Mouse (Mus musculus) mouse trophoblast stem cell (cell line): ENCODE measurements around the gene Fam219a.

Source experiments
- in situ Hi-C, 2 experiments: fragments of 300-500 bp; cut with MseI, MboI; formaldehyde crosslinking; loops; 2 replicates in 1 of 2; 3 replicates in 1 of 2; pipeline ENCODE4 v1.15.1; 2025

Fam219a gene

DNA sequence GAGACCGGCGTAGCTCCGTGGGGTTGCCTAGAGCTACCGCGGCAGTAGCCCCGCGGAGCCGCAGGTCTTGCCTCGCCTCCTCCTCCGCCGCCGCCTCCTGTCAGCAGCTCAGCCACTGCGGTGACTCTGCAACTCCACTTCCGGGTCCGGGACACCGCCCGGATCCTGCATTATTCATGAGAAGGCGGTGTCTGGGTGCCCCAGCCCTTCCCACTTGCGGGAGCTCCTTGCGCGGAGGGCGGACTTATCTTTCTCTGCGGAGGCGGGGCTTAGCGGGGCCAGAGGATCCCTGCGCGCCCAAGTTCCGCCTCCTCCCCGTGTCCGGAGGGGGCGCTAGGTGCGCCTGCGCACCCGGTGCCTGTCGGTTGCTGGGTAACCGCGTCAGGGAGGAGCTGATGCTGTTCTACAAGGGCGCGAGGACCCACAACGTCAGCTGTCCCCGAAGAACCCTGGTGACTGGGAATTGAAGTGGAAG lies at the start of gene Fam219a, which contains the start of gene Dnaic1:
Fam219a (minus strand) TSS at position 128 of the 475 bp plus-strand sequence.
Dnaic1 (plus strand) TSS at position 365 of the 475 bp plus-strand sequence.
- in situ Hi-C loops: no loop called here

DNA sequence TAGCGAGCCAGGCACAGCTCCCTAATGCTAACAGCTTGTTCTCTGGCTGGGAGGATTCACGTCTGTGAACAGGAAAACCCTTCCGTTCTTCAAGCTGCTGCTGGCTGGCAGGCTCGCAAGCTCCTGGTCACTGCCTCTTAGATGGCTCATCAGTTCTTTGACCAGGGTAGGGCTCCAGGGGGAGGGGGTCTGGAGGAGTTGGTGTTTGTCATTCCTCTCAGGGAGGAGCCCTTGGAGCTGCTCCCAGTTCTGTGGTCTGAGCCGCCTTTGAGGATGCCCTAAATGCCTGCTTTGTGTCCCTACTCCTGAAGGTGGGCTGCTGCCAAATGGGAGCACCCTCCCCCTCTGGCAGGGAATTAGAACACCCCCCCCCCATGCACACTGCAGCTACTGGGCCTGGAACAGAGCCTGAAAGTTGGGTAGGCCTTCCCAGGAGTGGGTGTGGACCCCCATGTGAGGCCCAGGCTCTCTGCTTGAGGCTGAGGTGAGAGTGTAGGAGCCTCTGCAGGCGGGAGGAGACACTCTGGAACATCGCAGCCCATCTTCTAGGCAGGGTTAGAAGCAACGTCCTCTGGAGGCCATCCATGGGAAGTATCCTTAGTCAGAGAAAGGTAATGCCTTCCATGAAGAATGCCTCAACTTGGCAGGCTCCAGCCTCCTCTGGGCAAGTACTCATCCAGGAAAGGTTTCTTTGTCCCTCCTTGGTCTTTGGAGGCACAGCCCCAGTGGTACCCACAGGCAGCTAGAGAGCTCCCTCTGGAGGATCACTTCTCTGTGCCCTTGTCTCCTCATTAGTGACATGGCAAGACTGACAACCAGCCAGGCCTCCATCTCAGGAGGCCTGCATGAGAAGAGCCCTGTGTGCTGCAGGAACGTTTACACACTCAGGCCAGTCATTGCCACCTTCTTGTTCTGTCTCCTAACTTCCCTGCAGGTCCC lies 46.6 kb upstream of the Fam219a start:
- in situ Hi-C loops: no loop called here

DNA sequence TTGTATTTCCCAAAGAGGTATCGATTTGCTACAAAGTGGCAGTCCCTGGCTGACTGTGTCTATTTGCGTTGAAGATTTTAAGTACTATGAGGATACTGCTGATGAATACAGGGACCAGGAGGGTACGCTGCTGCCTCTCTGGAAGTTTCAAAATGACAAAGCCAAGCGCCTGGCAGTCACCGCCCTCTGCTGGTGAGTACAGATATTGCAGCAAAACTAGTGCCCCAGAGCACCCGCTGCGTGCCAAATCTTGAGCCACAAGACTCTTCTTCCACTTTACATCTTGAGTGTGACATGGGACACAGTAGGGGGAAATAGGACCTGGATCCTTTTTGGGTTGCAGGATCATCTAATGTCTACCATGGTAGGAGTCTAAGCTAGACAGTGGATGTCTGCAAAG lies 44.8 kb upstream of the Fam219a start:
- in situ Hi-C loops: loop anchor here in 1 of 2 experiments (5.0 kb wide), 1 partner anchor 92 kb away; no protein-coding TSS in a partner anchor

DNA sequence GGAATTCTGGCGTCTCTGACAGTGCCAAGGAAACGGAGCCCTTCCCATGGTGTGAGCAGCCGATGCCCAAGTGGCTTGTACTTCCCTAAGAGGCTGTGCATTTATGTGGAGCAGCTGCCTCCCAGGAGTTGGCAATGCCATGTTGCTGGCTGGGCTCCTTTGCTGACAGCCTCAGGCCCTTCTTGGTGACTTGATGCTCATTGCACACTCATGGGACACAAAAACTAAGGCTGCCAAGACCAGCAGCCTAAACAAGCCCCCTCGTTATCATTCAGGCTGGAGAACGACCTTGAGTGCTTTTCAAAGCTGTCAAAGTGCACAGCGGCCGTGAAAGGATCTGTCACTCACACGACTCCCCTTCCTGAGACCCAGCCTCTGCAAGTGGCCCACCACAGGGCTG lies 42.8 kb upstream of the Fam219a start:
- in situ Hi-C loops: loop anchor here in 1 of 2 experiments (5.0 kb wide), 1 partner anchor 90 kb away; no protein-coding TSS in a partner anchor

GRCm38 (mm10) chr4:41610594-41610980 lies 41.2 kb upstream of the Fam219a start:
- in situ Hi-C loops: loop anchor here in 1 of 2 experiments (5.0 kb wide), 1 partner anchor 88 kb away; no protein-coding TSS in a partner anchor

DNA sequence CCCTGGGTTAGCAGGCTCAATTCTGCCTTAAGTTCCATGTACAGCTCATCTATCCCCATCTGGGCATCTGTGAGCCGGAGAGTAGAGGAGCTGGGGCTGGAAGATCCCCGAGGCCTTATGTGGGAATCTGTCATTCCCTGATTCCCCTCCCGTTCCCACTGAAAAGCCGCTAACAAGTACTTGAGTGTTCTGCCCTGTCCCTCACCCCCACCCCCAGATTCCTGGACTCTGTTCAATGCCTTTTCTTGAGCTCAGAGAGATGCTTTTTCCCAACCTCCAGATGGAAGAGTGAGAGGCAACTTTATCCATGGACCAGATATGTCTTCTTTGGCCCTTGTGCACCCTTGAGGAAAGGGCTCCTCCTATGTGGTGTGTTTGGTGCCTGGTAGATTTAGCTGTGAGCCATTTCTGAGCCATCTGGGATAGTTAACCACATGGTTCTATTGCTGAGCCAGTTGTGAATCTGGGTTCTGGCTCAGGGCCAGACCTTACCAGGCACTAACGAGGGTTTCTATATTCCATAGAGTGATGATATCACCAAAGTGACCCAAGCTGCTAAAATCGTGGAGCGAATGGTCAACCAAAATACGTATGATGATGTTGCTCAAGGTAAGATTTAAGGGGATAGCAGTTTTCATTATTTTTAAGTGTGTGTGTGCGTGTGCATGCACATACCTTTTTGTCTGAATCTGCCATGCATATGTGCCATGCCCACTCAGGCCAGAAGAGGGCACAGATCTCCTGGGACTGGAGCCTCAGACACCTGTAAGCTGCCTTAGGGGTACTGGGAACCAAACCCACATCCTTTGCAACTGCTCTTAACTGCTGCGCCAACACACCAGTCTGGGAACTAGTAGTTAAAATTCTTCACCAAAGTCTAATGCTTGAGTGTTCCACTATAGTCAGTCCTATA lies 40.6 kb upstream of the Fam219a start:
- in situ Hi-C loops: loop anchor here in 1 of 2 experiments (5.0 kb wide), 1 partner anchor 88 kb away; no protein-coding TSS in a partner anchor

- in situ Hi-C loops: no loop called here
Measured at GRCm38 (mm10) chr4:41606784-41607183, 37.4 kb upstream of the Fam219a start.

GRCm38 (mm10) chr4:41604476-41605396 lies 35.4 kb upstream of the Fam219a start:
- in situ Hi-C loops: no loop called here

DNA sequence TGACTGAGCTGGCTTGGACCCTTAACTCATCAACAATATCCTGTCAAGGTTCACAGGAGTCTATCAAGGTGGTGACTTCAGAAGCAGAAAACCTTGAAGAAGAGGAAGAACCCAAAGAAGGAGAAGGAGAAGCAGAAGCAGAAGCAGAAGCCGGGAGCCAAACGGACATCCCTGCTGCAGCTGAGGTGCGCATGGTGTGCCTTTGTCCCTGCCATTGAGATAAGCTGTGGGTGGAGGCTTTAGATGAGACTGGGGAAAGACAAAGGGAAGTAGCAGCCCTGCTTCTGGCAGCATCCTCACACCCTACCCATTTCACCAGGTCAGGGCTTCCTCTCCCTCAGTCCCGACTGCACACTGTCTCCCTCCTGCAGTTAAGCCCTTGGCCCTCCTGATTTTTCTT lies 33.5 kb upstream of the Fam219a start:
- in situ Hi-C loops: no loop called here

- in situ Hi-C loops: no loop called here
Measured at GRCm38 (mm10) chr4:41583353-41583752, 14.0 kb upstream of the Fam219a start.

DNA sequence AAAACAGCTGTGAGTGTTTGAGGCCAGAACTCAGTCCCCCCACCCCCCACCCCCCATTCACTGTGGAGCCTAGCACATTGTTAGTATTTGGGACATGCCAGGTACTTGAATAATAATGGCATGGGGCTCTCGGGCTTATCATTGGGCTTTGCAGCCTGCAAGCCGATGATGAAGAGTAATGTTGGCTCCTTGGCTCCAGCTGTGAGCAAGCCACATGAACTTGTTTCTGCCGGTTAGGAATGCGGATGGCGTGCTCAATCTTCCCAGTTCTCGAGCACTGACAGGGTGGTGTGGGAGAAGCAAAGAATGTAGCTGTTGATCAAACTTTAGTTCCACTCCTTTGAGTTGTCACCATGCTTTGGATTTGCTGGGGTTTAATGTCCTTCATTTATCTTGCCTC lies 6.6 kb upstream of the Fam219a start:
- in situ Hi-C loops: no loop called here

DNA sequence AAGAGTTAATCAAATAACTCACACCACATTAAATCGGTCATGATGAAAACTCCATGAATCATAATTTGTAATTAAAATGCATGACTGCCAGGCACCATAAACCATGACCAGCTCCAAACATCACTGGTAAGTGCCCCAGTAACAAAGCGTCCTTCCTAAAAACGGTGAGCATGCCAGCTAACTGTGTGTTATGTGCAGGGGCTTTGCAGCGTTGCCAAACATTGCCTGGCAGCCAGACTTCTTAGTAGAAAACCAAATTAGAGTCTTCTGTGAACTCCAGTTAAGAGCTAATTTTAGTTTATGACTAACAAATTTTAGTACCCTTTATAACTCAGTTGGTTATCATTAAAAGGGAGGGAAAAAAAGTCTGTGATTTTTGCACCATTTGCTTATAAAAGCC lies 4.2 kb upstream of the Fam219a start:
- in situ Hi-C loops: no loop called here

DNA sequence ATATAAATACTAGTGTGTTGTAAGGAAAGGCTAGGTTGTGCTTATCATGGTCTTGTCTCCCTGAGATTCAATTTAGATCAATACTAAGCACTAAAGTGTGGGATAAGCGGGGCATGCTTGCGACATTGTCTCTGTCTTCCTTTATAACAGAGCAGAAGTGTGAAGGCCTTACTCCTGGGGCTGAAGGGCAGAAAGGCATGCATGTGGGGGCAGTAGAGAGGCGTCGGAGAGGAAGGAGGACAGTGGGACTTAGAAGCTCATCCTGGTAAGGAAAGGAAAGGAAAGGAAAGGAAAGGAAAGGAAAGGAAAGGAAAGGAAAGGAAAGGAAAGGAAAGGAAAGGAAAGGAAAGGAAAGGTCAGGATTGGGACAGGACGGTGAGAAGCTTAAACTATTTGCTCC lies 2.2 kb upstream of the Fam219a start:
- in situ Hi-C loops: no loop called here

DNA sequence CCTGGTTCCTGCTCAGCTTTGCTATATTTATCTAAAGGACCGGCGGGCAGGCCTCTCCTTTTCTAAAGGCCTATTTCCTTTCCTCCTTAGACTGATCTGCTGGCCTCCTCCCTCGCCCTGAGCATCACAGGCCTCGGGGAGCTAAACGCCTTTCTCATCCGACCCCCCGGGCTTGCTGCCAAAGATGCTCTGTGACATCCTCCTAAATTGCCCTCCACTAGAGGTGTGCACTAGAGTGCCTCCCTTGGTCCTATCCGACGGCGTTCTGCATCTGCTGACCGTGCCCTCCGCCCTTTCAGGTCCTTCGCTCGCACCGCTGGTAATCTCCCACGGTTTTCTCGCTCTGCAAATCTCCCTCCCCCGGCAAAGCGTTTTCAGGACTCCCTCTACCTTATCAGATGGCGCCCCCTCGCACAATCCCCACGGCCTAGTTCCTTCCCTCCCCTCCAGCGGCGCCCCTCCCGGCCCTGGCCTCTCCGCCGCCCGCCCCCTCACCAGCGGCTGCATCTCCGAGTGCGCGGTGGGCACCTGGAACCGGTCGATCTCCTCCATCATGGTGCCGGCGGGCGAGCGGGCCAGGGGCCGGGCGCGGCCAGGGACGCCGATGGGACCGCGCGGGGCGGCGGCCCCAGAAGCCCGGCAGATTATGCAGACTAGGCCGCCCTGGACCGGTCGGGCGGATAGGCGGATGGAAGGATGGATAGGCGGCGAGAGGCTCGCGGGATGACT lies 492 bp downstream of the Fam219a start:
- in situ Hi-C loops: no loop called here

DNA sequence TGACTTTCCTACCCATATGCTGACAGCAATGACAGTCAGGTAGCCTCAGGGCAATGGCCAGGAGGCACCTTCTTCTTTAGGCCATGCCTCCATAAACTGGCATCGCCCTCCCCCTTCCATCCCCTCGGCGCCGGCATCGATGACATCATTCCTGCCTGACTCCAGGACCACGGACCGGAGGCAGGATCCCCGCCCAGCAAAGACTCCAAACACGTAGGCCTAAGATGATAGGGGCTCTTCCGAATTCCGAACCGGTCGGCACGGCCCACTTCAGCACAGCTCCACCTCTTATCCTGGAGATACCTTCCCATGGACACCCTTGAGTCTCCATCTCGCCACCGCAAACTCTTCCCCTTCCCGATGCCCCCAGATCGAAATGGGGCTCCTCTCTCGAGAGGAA lies 1.1 kb downstream of the Fam219a start:
- in situ Hi-C loops: no loop called here

- in situ Hi-C loops: no loop called here
Measured at GRCm38 (mm10) chr4:41566123-41566522, 3.2 kb downstream of the Fam219a start.

DNA sequence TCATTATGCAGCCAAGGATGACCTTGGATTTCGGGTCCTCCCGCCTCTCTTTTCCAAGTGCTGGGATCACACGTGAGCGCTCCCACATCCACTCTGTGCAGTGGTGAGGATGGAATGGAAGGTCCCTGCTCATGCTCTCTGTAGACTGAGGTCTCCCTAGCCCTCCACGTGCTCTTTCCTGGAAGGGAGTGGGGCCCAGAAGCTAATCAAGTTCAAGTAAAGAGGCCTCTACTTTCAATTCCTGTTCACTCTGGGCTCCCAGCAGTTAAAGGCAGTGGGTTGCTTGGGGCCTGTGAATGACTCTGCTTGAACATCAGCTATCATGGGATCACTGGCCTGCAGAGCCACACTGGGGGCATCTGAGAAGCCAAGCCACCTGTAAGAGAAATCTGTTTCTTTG lies 6.0 kb downstream of the Fam219a start:
- in situ Hi-C loops: no loop called here

GRCm38 (mm10) chr4:41557092-41557491 lies 12.2 kb downstream of the Fam219a start:
- in situ Hi-C loops: loop anchor here (10.0 kb wide), 1 partner anchor 148 kb away; no protein-coding TSS in a partner anchor

GRCm38 (mm10) chr4:41556311-41556953 lies 12.9 kb downstream of the Fam219a start:
- in situ Hi-C loops: loop anchor here (10.0 kb wide), 1 partner anchor 148 kb away; no protein-coding TSS in a partner anchor
